Mouse (Mus musculus) spleen, adult 2 months (tissue): ENCODE data around the gene Cfap300. TPM values are rescaled to one million over a fixed set of nuclear protein-coding genes. Genes with fewer than 3 reads are reported as not detected.
A peak's percentile ranks its signal among the peaks of the same experiment; 100 is the strongest.

Source experiments
- DNase-seq, 2 experiments: peaks; one replicate each; pipeline versions ENCODE4 v3.0.0 to v3.0.0-alpha.2; 2012 to 2021; ENCODE audit warnings: low spot score in 2 of 2, low read depth in 1 of 2
- H3K27ac ChIP-seq: fragments of 200-500 bp; 2 replicates; pipeline ENCODE4 v1.5.1; 2012; ENCODE audit warnings: low read length, inconsistent platforms; ENCODE audit not compliant: insufficient read depth
- H3K27me3 ChIP-seq: fragments of 200-500 bp; 2 replicates; pipeline ENCODE4 v1.6.1; 2012; ENCODE audit warnings: mild to moderate bottlenecking, moderate library complexity, low read length, inconsistent platforms; ENCODE audit not compliant: control insufficient read depth, insufficient read depth
- H3K36me3 ChIP-seq: fragments of 200-500 bp; 2 replicates; pipeline ENCODE4 v1.6.1; 2012; ENCODE audit warnings: mild to moderate bottlenecking, low read length, inconsistent platforms; ENCODE audit not compliant: control insufficient read depth, insufficient read depth
- H3K4me1 ChIP-seq: fragments of 200-500 bp; 2 replicates; pipeline ENCODE4 v1.6.1; 2011; ENCODE audit warnings: inconsistent platforms; ENCODE audit not compliant: control insufficient read depth, insufficient read depth, insufficient read length
- H3K4me3 ChIP-seq: fragments of 200-500 bp; 2 replicates; pipeline ENCODE4 v1.5.1; 2011; ENCODE audit warnings: mild to moderate bottlenecking, inconsistent platforms; ENCODE audit not compliant: insufficient read depth, insufficient read length; ENCODE audit errors: extremely low read depth
- CTCF ChIP-seq: fragments of 200-500 bp; IDR thresholded peaks from 2 replicates; pipeline ENCODE4 v1.5.1; 2011; ENCODE audit warnings: mild to moderate bottlenecking, inconsistent platforms; ENCODE audit not compliant: insufficient read depth, insufficient read length, insufficient replicate concordance; ENCODE audit errors: extremely low read depth
- POLR2A ChIP-seq: fragments of 200-500 bp; IDR thresholded peaks from 2 replicates; pipeline ENCODE4 v1.6.1; 2011; ENCODE audit warnings: low read depth, low read length, inconsistent platforms
- WGBS: fragments of 180-500 bp; shearing (Covaris S2); methylation state at CpG from one replicate; pipeline ENCODE4 v1.1.7; 2018; 5-methylcytosine and 5-hydroxymethylcytosine counted together
- polyA plus RNA-seq: library from polyadenylated mRNA; depleted of rRNA; stranded (reverse); fragments of >200 nt; gene quantifications from 2 replicates; pipeline ENCODE4 v1.2.3, GENCODE M21; 2012

Gene Cfap300
- polyA plus RNA-seq, 1 experiment = 0.74 TPM

- Histone ChIP-seq H3K27ac (no peak overlapping the region), H3K36me3 (no peaks in the 10 kb centered on the region), H3K4me1 (no peaks in the 10 kb centered on the region), H3K27me3 (no peaks in the 10 kb centered on the region; the same call in 1 of the 2 replicates), H3K4me3 (no peak overlapping the region)
- no peak for DNase-seq
- WGBS = 51% methylated on average over 7 of the region's 7 CpGs
- no peak for TF ChIP-seq POLR2A
- no peak for TF ChIP-seq CTCF
Observed at GRCm38 (mm10) chr9:8035546-8035945, 7.1 kb downstream of the Cfap300 start.

GRCm38 (mm10) chr9:8035091-8035490 lies 7.5 kb downstream of the Cfap300 start:
- no peak for TF ChIP-seq CTCF
- no peak for TF ChIP-seq POLR2A
- DNase-seq = no peak
- Histone ChIP-seq H3K36me3 (no peaks in the 10 kb centered on the region), H3K27me3 (no peaks in the 10 kb centered on the region; the same call in 1 of the 2 replicates), H3K27ac (no peak overlapping the region), H3K4me3 (no peak overlapping the region), H3K4me1 (no peaks in the 10 kb centered on the region)
- WGBS = 72% methylated on average over 4 of the region's 4 CpGs

- no peak for DNase-seq
- Histone ChIP-seq H3K27me3 (no peaks in the 10 kb centered on the region; the same call in 1 of the 2 replicates), H3K27ac (no peak overlapping the region), H3K4me3 (no peak overlapping the region), H3K36me3 (no peaks in the 10 kb centered on the region), H3K4me1 (no peaks in the 10 kb centered on the region)
- no peak for TF ChIP-seq POLR2A
- no peak for TF ChIP-seq CTCF
- 78% methylated on average over 1 of the region's 1 CpGs for WGBS
Observed at GRCm38 (mm10) chr9:8034143-8034542, 8.5 kb downstream of the Cfap300 start.

GRCm38 (mm10) chr9:8032847-8033246 lies 9.8 kb downstream of the Cfap300 start:
- WGBS = 87% methylated on average over 5 of the region's 5 CpGs
- Histone ChIP-seq H3K4me1 (no peaks in the 10 kb centered on the region), H3K27ac (no peak overlapping the region), H3K36me3 (no peaks in the 10 kb centered on the region), H3K27me3 (no peaks in the 10 kb centered on the region; the same call in 1 of the 2 replicates), H3K4me3 (no peak overlapping the region)
- no peak for DNase-seq
- TF ChIP-seq CTCF (no peak), POLR2A (no peak)

- H3K4me1 ChIP-seq = no peaks in the 10 kb centered on the region; the same call in 1 of the 2 replicates
- no peak for DNase-seq
- no peak for TF ChIP-seq POLR2A
- TF ChIP-seq CTCF = no peak
- no peak overlapping the region for H3K27ac ChIP-seq
- WGBS = 77% methylated on average over 5 of the region's 5 CpGs
- H3K4me3 ChIP-seq = no peak overlapping the region
- no peaks in the 10 kb centered on the region for H3K36me3 ChIP-seq
- H3K27me3 ChIP-seq = 0 out of 2 replicates have a peak, but pooled peaks cover 4% of the 10 kb centered on the region
Observed at GRCm38 (mm10) chr9:8018609-8019008, 24.0 kb downstream of the Cfap300 start.

GRCm38 (mm10) chr9:8017253-8017913 lies 25.2 kb downstream of the Cfap300 start:
- Histone ChIP-seq H3K4me1 (no peaks in the 10 kb centered on the region; the same call in 1 of the 2 replicates), H3K27ac (no peak overlapping the region), H3K4me3 (no peak overlapping the region), H3K27me3 (0 out of 2 replicates have a peak, but pooled peaks cover 4% of the 10 kb centered on the region), H3K36me3 (no peaks in the 10 kb centered on the region)
- DNase-seq = peak; percentile 71 to 84
- TF ChIP-seq CTCF (no peak), POLR2A (no peak)
- whole genome bisulfite sequencing = 11% methylated on average over 14 of the region's 20 CpGs
